Mouse (Mus musculus): ENCODE measurements around the gene Pdf.

Pdf gene

GRCm38 (mm10) chr8:107076239-107076888 is 27.9 kb upstream of the Pdf start:
- Histone ChIP-seq H3K4me3 (replicated peaks; ENCODE audit: low read length) (no peak overlapping the region), H3K27me3 (ENCODE audit: insufficient read depth, low read length) (no peaks in the 10 kb centered on the region), H3K4me1 (replicated peaks; ENCODE audit: low read depth, low read length) (peaks cover 57% of the 10 kb centered on the region), H3K9me3 (ENCODE audit: low read length) (no peaks in the 10 kb centered on the region), H3K36me3 (ENCODE audit: insufficient read depth, low read length) (peaks cover 85% of the 10 kb centered on the region)
- TF ChIP-seq NANOG (IDR thresholded peaks at IDR 0.05; ENCODE audit: borderline replicate concordance, low read length) (no peak), POU5F1 (IDR thresholded peaks at IDR 0.05; ENCODE audit: borderline replicate concordance, low read length) (no peak)

GRCm38 (mm10) chr8:107074128-107074527 is 25.7 kb upstream of the Pdf start:
- no peak overlapping the region for H3K4me3 ChIP-seq (replicated peaks; ENCODE audit: low read length)
- no peak for TF ChIP-seq CTCF (conservative IDR thresholded peaks at IDR 0.05; ENCODE audit: low read length)
- no peak for TF ChIP-seq POU5F1 (IDR thresholded peaks at IDR 0.05; ENCODE audit: borderline replicate concordance, low read length)
- no peak for TF ChIP-seq NANOG (IDR thresholded peaks at IDR 0.05; ENCODE audit: borderline replicate concordance, low read length)

GRCm38 (mm10) chr8:107073706-107074105 is 25.3 kb upstream of the Pdf start:
- Histone ChIP-seq H3K36me3 (ENCODE audit: insufficient read depth, low read length) (peaks cover 64% of the 10 kb centered on the region), H3K4me3 (replicated peaks; ENCODE audit: low read length) (0 out of 2 replicates have a peak overlapping the region, but pooled peaks have one; percentile 1), H3K4me1 (replicated peaks; ENCODE audit: low read depth, low read length) (peaks cover 80% of the 10 kb centered on the region), H3K27me3 (ENCODE audit: insufficient read depth, low read length) (no peaks in the 10 kb centered on the region), H3K9me3 (ENCODE audit: low read length) (no peaks in the 10 kb centered on the region)
- no peak for TF ChIP-seq NANOG (IDR thresholded peaks at IDR 0.05; ENCODE audit: borderline replicate concordance, low read length)
- TF ChIP-seq POU5F1 (IDR thresholded peaks at IDR 0.05; ENCODE audit: borderline replicate concordance, low read length): no peak
- no peak for TF ChIP-seq CTCF (conservative IDR thresholded peaks at IDR 0.05; ENCODE audit: low read length)

More at GRCm38 (mm10) chr8:107074128-107074527, 25.7 kb upstream of the Pdf start:
- H3K36me3 ChIP-seq (ENCODE audit: insufficient read depth, low read length): peaks cover 68% of the 10 kb centered on the region
- H3K9me3 ChIP-seq (ENCODE audit: low read length): no peaks in the 10 kb centered on the region
- peaks cover 76% of the 10 kb centered on the region for H3K4me1 ChIP-seq (replicated peaks; ENCODE audit: low read depth, low read length)
- no peaks in the 10 kb centered on the region for H3K27me3 ChIP-seq (ENCODE audit: insufficient read depth, low read length)

- Histone ChIP-seq H3K36me3 (ENCODE audit: insufficient read depth, low read length) (peaks cover 3% of the 10 kb centered on the region; the same call in 1 of the 2 replicates), H3K9me3 (ENCODE audit: low read length) (no peaks in the 10 kb centered on the region), H3K27me3 (ENCODE audit: insufficient read depth, low read length) (no peaks in the 10 kb centered on the region), H3K4me1 (replicated peaks; ENCODE audit: low read depth, low read length) (peaks cover 62% of the 10 kb centered on the region), H3K4me3 (replicated peaks; ENCODE audit: low read length) (peak within 1 kb of the TSS; percentile 32)
- TF ChIP-seq POU5F1 (IDR thresholded peaks at IDR 0.05; ENCODE audit: borderline replicate concordance, low read length) (no peak), NANOG (IDR thresholded peaks at IDR 0.05; ENCODE audit: borderline replicate concordance, low read length) (no peak), CTCF (conservative IDR thresholded peaks at IDR 0.05; ENCODE audit: low read length) (no peak)
These were observed 17.4 kb upstream of the Pdf start, which contains the start of gene Tmed6 for GRCm38 (mm10) chr8:107065511-107066496. Tmed6 (minus strand) TSS chr8:107065644.

- Histone ChIP-seq H3K4me3 (replicated peaks; ENCODE audit: low read length) (no peak overlapping the region), H3K36me3 (ENCODE audit: insufficient read depth, low read length) (peaks cover 31% of the 10 kb centered on the region)
- TF ChIP-seq NANOG (IDR thresholded peaks at IDR 0.05; ENCODE audit: borderline replicate concordance, low read length): no peak
- no peak for TF ChIP-seq POU5F1 (IDR thresholded peaks at IDR 0.05; ENCODE audit: borderline replicate concordance, low read length)
- TF ChIP-seq CTCF (conservative IDR thresholded peaks at IDR 0.05; ENCODE audit: low read length): no peak
These were observed 14.2 kb upstream of the Pdf start for GRCm38 (mm10) chr8:107062613-107063012.

GRCm38 (mm10) chr8:107056973-107057369 is 8.6 kb upstream of the Pdf start:
- H3K36me3 ChIP-seq (ENCODE audit: insufficient read depth, low read length): peaks cover 71% of the 10 kb centered on the region
- H3K4me1 ChIP-seq (replicated peaks; ENCODE audit: low read depth, low read length): peaks cover 62% of the 10 kb centered on the region
- peak overlapping the region; percentile 100 for H3K4me3 ChIP-seq (replicated peaks; ENCODE audit: low read length)
- H3K27me3 ChIP-seq (ENCODE audit: insufficient read depth, low read length): no peaks in the 10 kb centered on the region
- TF ChIP-seq CTCF (conservative IDR thresholded peaks at IDR 0.05; ENCODE audit: low read length): no peak
- TF ChIP-seq NANOG (IDR thresholded peaks at IDR 0.05; ENCODE audit: borderline replicate concordance, low read length): no peak
- TF ChIP-seq POU5F1 (IDR thresholded peaks at IDR 0.05; ENCODE audit: borderline replicate concordance, low read length): no peak
- H3K9me3 ChIP-seq (ENCODE audit: low read length): no peaks in the 10 kb centered on the region

More at GRCm38 (mm10) chr8:107062613-107063012, 14.2 kb upstream of the Pdf start:
- Histone ChIP-seq H3K9me3 (ENCODE audit: low read length) (no peaks in the 10 kb centered on the region), H3K4me1 (replicated peaks; ENCODE audit: low read depth, low read length) (peaks cover 59% of the 10 kb centered on the region), H3K27me3 (ENCODE audit: insufficient read depth, low read length) (no peaks in the 10 kb centered on the region)

- H3K4me3 ChIP-seq (replicated peaks; ENCODE audit: low read length): peak within 1 kb of the TSS; percentile 100
- peaks cover 77% of the 10 kb centered on the region for H3K36me3 ChIP-seq (ENCODE audit: insufficient read depth, low read length)
- no peak for TF ChIP-seq NANOG (IDR thresholded peaks at IDR 0.05; ENCODE audit: borderline replicate concordance, low read length)
- no peak for TF ChIP-seq POU5F1 (IDR thresholded peaks at IDR 0.05; ENCODE audit: borderline replicate concordance, low read length)
- TF ChIP-seq CTCF (conservative IDR thresholded peaks at IDR 0.05; ENCODE audit: low read length): no peak
- H3K4me1 ChIP-seq (replicated peaks; ENCODE audit: low read depth, low read length): peaks cover 65% of the 10 kb centered on the region
- H3K9me3 ChIP-seq (ENCODE audit: low read length): no peaks in the 10 kb centered on the region
- no peaks in the 10 kb centered on the region for H3K27me3 ChIP-seq (ENCODE audit: insufficient read depth, low read length)
These were observed 7.9 kb upstream of the Pdf start, which contains the start of the genes Cog8 and Nip7 for GRCm38 (mm10) chr8:107056076-107056972. Cog8 (minus strand) TSS chr8:107056689. Nip7 (plus strand) TSS chr8:107056877.

Data from E14TG2a.4 (cell line).